Mouse (Mus musculus): ENCODE results near the gene Cd27.

DNA sequence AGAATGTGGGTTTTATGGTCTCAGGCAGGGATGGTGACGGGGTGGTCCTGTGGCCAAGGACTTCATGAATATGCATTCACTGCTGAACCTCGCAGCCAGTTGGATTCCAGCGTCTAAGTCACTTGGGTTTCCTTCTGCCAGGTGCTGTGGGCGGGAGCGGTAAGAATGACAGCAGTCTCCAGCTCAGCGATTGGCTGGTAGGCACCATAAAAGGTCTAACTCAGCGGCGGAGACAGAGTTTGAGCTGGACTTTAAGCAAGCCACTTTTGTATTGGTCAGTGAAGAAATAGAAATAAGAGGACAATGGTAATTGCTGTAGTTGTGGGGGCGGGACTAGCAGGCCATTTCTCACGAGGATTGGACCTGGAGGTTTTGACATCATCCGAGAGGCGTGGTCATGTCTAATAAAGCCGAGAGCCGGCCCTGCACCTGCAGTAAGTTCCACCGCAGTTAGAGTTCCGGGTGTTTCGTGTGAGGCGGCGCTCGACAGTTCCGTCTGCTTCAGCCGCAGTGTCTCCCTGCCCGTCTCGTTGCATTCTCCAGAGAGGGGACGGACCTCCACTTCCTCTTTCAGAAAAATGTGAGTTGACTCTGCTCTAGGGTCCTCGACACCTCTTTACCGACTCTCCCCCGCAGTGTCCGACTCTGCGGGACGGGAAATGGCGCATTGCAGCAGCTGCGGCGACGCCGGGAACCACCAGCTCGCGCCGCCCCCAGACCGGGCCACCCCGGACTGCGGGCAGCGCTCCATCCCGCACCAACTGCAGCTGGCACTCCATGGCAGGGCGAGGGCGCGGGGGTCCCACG lies 21.5 kb downstream of the Cd27 start, which contains the start of gene Vamp1:
- TF ChIP-seq EP300 (IDR thresholded peaks at IDR 0.05; ENCODE audit: low read depth) = no peak
- TF ChIP-seq CTCF (IDR thresholded peaks at IDR 0.05; ENCODE audit: low read depth) = no peak

All from liver, embryonic 14.5 days (tissue).